Mouse (Mus musculus): ENCODE measurements around the gene Orai1. TPM values are rescaled to one million over a fixed set of nuclear protein-coding genes. Genes with fewer than 3 reads are reported as not detected.

Gene Orai1
- total RNA-seq, 2 experiments from 2014 or later = 11.0 to 13.5 TPM

GRCm38 (mm10) chr5:123024312-123024711 is 9.4 kb downstream of the Orai1 start:
- TF ChIP-seq CTCF (conservative IDR thresholded peaks at IDR 0.05) = no peak
- Histone ChIP-seq H3K27ac (no peak overlapping the region), H3K4me3 (no peak overlapping the region)
- no peak for DNase-seq (ENCODE audit: low spot score in 2 of 2)

- H3K4me3 ChIP-seq = no peak overlapping the region
- peak overlapping the region; percentile 18; the same call in 1 of the 2 replicates for H3K27ac ChIP-seq
- no peak for DNase-seq (ENCODE audit: low spot score in 2 of 2)
Measured at GRCm38 (mm10) chr5:123024965-123025573, 10.2 kb downstream of the Orai1 start.

DNA sequence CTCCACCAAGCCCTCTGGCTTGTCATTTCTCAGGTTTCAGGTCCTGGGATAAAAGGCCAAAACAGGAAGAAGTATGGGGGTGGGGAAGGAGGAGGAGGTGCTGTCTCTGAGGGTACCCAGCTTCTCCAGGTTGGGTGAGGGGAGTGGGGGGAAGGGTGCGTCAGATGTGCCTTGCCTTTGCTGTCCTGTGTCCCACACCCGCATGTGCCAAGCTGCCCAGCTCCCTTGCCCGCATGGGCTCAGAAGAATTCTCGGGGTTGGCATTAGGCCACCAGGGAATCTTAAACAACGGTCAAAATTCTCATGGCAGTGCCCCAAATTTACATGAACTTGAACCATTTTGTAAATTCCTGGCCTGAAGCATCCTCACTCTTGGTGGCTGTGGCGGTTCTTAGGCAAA is 11.5 kb downstream of the Orai1 start:
- Histone ChIP-seq H3K27ac (no peak overlapping the region), H3K4me3 (no peak overlapping the region)
- TF ChIP-seq CTCF (conservative IDR thresholded peaks at IDR 0.05) = no peak
- no peak for DNase-seq (ENCODE audit: low spot score in 2 of 2)

More at GRCm38 (mm10) chr5:123024965-123025573, 10.2 kb downstream of the Orai1 start:
- TF ChIP-seq CTCF (conservative IDR thresholded peaks at IDR 0.05) = no peak

DNA sequence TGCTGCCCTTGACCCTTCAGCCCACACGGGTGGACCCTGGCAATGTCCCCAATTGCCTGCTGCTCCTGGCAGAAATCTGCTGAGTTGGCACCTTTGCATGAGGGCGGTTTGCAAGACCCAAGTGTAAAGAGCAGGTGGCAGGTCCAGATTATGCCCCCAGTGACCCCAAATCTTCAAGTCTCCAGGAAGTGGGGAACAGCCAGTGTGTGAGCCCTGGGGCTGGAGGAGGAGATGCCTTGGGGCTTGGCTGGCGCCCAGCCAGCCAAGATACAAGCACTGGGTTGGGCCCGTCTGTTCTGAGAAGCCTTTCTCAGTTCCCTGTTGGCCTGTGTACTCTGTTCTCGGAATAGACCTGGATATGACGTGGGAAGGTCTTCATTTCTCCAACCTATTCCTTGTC is 12.6 kb downstream of the Orai1 start:
- DNase-seq (ENCODE audit: low spot score in 2 of 2) = no peak
- Histone ChIP-seq H3K27ac (no peak overlapping the region), H3K4me3 (no peak overlapping the region)
- no peak for TF ChIP-seq CTCF (conservative IDR thresholded peaks at IDR 0.05)

- DNase-seq (ENCODE audit: low spot score in 2 of 2) = no peak
- no peak overlapping the region for H3K4me3 ChIP-seq
- no peak overlapping the region; the same call in 1 of the 2 replicates for H3K27ac ChIP-seq
- no peak for TF ChIP-seq CTCF (conservative IDR thresholded peaks at IDR 0.05)
Measured at GRCm38 (mm10) chr5:123029729-123030128, 14.9 kb downstream of the Orai1 start.

DNA sequence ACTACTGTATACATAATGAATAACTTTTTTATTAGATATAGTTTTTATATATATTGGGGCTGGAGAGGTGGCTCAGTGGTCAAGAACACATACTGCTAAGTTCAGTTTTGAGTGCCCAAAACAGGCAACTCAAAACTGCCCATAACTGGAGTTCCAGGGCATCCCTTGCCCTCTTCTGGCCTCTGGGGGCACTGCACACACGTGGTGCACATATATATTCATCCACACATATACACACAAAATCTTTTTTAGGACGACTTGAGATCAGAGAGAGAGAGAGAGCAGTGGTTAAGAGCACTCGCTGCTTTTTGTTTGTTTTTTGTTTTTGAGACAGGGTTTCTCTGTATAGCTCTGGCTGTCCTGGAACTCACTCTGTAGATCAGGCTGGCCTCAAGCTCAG is 16.4 kb downstream of the Orai1 start:
- DNase-seq (ENCODE audit: low spot score in 2 of 2) = no peak
- Histone ChIP-seq H3K27ac (no peak overlapping the region), H3K4me3 (no peak overlapping the region)
- peak; percentile 28 for TF ChIP-seq CTCF (conservative IDR thresholded peaks at IDR 0.05)

GRCm38 (mm10) chr5:123033646-123034160 is 18.8 kb downstream of the Orai1 start:
- DNase-seq (ENCODE audit: low spot score in 2 of 2) = no peak
- no peak overlapping the region for H3K4me3 ChIP-seq
- no peak overlapping the region for H3K27ac ChIP-seq
- TF ChIP-seq CTCF (conservative IDR thresholded peaks at IDR 0.05) = no peak

GRCm38 (mm10) chr5:123035089-123035488 is 20.2 kb downstream of the Orai1 start:
- H3K27ac ChIP-seq = no peak overlapping the region
- no peak overlapping the region for H3K4me3 ChIP-seq
- no peak for TF ChIP-seq CTCF (conservative IDR thresholded peaks at IDR 0.05)
- no peak for DNase-seq (ENCODE audit: low spot score in 2 of 2)

GRCm38 (mm10) chr5:123035564-123035963 is 20.7 kb downstream of the Orai1 start:
- TF ChIP-seq CTCF (conservative IDR thresholded peaks at IDR 0.05) = no peak
- no peak for DNase-seq (ENCODE audit: low spot score in 2 of 2)
- Histone ChIP-seq H3K4me3 (no peak overlapping the region), H3K27ac (no peak overlapping the region)

DNA sequence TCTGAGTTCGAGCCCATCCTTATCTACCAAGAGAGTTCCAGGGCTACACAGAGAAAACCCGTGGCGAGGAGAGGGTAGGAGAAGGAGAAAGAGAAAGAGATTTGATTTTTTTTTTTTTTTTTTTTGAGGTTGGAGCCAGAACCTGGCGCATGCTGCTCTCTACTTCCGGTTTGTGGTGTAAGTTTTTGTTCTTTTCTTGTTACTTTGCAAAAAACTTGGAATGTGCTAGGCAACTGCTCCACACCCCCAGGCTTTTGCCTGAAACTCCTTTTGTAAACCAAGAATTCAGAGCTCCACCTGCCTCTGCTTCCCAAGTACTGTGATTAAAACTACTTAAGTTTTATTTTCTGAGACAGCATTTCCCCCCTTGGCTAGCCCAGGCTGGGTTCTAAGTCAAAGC is 23.2 kb downstream of the Orai1 start:
- no peak for DNase-seq (ENCODE audit: low spot score in 2 of 2)
- no peak for TF ChIP-seq CTCF (conservative IDR thresholded peaks at IDR 0.05)
- Histone ChIP-seq H3K4me3 (no peak overlapping the region), H3K27ac (no peak overlapping the region)

- no peak for TF ChIP-seq CTCF (conservative IDR thresholded peaks at IDR 0.05)
Measured at GRCm38 (mm10) chr5:123039120-123039752, 24.4 kb downstream of the Orai1 start.

GRCm38 (mm10) chr5:123040796-123041195 is 25.9 kb downstream of the Orai1 start:
- Histone ChIP-seq H3K4me3 (no peak overlapping the region), H3K27ac (no peak overlapping the region)
- no peak for TF ChIP-seq CTCF (conservative IDR thresholded peaks at IDR 0.05)
- DNase-seq (ENCODE audit: low spot score in 2 of 2) = no peak

More at GRCm38 (mm10) chr5:123039120-123039752, 24.4 kb downstream of the Orai1 start:
- DNase-seq (ENCODE audit: low spot score in 2 of 2) = no peak
- Histone ChIP-seq H3K27ac (no peak overlapping the region), H3K4me3 (peak overlapping the region; percentile 45)

- TF ChIP-seq CTCF (conservative IDR thresholded peaks at IDR 0.05) = peak; percentile 77
- no peak overlapping the region for H3K27ac ChIP-seq
- H3K4me3 ChIP-seq = no peak overlapping the region
- DNase-seq (ENCODE audit: low spot score in 2 of 2) = no peak
Measured at GRCm38 (mm10) chr5:123043856-123044255, 29.0 kb downstream of the Orai1 start.
